Mouse (Mus musculus) adrenal gland, adult 18-20 months (tissue): ENCODE measurements around the gene Eftud2. TPM values are rescaled to one million over a fixed set of nuclear protein-coding genes. Genes with fewer than 3 reads are reported as not detected.

ENCODE experiments used
- DNase-seq, 2 experiments: peaks; one replicate each; pipeline ENCODE4 v3.0.0; 2021 to 2022; ENCODE audit warnings: low spot score in 2 of 2
- long read RNA-seq, 2 experiments: library from polyadenylated mRNA; stranded (forward); transcript quantifications; one replicate each; pipeline ENCODE4 v2.0.0; 2021
- total RNA-seq, 2 experiments: library from RNA; stranded (reverse); gene quantifications; 1 replicate in 1 of 2; 2 replicates in 1 of 2; pipeline ENCODE4 v1.2.3; 2021

The Eftud2 gene
- total RNA-seq: 10 to 100 TPM; 64.6 to 70.2 TPM
- long read RNA-seq, experiment 1, transcript Eftud2-201 (28 exons, 3,324 nt): major isoform, 72 of 82 reads
- long read RNA-seq, experiment 1, partial matches to known transcripts: 2 of 82 reads
- long read RNA-seq, experiment 1, other reads (novel, unspliced or antisense): 5 of 82 reads
- long read RNA-seq, experiment 2, transcript Eftud2-201 (28 exons, 3,324 nt): major isoform, 101 of 137 reads
- long read RNA-seq, experiment 2, partial matches to known transcripts: 25 of 137 reads
- long read RNA-seq, experiment 2, other reads (novel, unspliced or antisense): 7 of 137 reads

DNA sequence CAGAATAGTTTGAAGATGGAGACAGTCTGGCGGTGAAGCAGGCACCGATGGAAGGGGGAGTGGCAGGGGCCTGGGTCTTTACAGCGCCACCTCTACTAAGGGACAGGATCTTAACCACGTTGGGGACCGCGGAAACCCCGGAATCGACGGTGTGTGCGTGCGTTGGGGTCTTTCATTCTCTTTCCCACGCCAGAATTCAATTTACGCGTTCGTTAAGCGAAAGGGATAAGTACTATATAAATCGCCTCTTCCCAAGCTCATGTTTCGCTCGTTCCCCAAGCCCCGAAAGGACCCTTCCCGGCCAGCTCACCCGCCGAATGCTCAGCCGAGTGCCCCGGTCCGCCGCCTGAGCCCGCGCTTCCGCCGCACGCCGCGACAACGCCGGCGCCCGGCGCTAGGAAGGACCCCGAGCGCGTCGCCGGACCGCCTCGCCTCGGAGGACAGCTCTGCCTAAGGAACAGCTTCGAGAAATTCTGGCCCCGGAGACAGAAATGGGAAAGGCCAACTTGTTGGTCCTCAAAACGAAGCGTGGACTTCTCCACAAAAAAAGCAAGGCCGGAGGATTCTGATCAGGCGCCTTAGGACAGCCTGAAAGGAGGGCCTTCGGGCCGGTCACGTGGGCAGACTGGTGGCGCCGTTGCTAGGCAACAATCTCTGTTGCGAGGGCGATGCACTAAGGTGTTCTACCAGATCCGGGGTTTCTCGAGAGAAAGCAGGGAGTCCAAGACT is at the start of gene Eftud2, which contains the start of gene Ccdc103:
Eftud2 (minus strand) TSS at position 401 of the 729 bp plus-strand sequence.
Ccdc103 (plus strand) TSS at position 620 of the 729 bp plus-strand sequence.
- DNase-seq: peak; percentile 87 to 92

DNA sequence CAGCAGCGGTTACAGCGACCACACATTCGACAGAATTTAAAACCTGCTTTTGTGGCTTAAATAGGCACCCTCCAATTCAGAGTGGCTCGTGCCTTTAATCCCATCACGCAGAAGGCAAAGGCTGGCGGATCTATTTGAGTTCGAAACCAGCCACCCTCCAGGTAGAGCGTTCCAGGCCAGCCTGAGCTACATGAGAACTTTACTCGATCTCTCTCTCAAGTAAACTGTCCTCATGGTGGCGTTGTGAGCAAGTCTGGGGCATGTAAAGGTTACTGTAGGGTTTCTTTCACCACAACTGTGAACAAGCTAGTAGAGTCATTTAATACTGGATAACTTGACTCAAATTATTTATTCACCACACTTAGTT is 44.5 kb upstream of the Eftud2 start:
- DNase-seq: no peak

DNA sequence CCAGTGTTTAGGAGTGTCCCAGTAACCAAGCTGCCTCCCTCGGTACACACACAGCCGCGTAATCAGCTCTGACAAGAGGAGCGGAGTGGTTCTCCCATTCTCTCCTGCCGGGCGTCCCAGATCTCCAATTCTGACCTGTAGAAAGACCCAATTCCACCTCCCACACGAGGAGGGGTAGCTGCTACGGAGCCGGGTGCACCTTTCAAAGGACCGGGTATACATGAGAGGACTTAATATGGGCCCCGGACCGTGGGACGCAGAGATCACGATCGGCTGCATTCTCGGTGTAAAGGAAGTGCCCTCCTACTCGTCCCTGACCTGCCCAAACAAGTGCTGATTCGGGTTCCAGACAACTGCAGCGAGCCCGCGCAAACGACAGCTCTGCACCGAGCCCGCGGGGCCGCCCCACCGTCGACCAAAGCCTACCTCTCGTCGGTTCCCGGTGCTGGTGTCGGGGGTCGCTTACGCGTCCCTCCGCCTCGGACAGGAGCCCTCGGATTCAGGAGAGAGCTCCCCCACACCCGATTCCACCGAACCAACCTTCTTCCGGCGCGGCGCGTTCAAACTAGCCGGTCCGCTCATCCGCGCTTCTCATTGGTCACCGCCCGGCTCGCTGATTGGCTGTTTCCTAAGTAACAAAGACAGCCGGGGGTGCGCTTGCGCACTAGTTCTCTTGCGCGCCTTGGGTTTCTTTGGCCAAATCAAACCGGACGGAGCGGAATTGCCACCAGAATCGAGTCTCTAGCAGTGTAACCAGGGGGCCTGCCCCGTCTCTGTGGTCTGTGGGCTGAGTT is 44.0 kb upstream of the Eftud2 start, which contains the start of gene Kif18b:
Kif18b (minus strand) TSS at position 568 of the 794 bp plus-strand sequence.
- DNase-seq: peak; percentile 82 to 89

DNA sequence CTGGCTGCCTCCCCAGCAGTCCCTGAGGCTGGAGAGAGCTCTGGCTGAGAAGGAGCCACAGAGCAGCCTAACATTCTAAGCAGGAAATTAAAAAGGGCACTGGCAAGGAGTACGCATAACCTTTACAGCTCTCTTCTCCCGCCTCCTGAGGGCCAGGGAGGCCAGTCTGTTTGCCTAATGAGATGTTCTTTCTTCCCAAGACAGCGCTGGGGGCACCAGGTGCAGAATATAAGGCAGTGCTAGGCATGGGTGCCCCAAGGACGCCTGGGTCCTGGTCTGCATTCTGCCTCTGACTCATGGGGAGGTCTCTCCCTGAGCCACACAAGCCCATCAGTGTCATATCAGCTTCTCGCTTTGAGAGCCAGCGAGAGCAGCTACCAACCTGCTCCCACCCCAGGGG is 40.7 kb upstream of the Eftud2 start:
- DNase-seq: no peak

DNA sequence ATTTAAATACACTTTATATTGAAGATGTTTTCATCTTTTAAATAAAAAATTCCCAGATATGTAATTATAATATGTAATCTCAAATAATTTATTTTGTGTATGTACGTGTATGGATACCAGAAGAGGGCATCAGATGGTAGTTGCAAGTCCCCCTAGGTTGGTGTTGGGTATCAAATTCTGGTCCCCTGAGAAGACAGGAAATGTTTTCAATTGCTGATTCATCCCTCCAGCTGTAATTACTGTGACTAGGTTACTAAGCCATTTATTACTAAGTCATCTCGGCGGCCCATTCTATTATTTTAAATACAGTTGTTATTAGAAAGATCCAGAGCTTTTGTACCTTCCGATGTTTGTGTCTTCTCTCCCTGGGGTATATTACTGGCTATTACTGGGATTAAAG is 37.3 kb upstream of the Eftud2 start:
- no peak for DNase-seq

DNA sequence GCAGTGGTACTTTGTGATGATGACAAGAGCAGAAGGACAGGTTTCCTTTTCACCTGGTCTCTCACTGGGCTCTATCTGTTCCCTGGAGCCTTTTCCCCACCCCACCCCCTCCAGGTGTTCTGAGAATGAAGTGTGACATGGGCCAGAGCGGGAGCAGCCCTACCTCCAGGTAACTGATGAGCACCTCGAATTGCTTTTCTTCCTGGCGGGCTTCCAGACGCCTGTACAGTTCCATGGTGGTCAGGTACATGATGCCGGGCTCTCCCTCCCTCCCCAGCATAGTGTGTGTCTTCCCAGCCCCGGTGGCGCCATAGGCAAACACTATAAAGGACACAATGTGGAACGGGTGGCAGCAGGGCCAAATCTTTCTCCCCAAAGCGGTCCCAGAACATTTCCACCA is 34.6 kb upstream of the Eftud2 start:
- DNase-seq: no peak

DNA sequence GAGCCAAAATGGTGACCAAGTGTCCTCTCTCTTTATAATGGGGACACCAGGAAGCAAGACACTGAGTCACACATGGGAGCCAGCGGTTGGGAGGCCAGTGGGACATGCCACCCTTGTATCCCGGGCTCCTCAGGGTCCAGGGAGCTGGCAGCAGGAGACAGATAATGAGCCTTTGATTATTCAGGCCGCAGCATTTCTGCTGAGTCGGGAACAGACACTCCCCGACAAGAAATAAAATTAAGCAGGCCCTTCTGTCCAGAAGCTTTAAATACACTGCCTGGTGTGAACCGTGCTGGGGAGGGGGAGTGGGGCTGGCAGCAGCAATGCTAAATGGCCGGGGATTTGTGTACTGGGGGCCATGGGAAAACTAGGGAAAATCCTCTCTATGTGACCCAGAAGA is 30.6 kb upstream of the Eftud2 start:
- DNase-seq: no peak

DNA sequence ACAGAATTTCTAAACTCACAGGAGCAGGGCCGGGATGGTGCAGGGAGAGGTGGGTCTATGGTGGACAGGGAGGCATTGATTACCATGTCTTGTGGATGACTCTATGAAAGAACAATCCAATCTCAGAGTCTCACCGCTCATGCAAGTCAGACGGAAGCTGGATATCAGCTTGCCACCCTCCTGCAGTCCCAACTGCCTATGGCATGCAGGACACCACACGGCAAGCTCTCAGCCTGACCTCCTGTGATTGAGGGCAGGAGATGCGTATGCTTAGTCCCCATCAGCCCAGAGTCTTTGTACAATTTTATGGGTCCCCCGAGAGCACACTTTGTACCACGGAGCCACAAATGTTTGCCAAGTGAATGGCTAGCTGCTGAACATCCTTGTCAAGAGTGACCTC is 22.9 kb upstream of the Eftud2 start:
- no peak for DNase-seq

DNA sequence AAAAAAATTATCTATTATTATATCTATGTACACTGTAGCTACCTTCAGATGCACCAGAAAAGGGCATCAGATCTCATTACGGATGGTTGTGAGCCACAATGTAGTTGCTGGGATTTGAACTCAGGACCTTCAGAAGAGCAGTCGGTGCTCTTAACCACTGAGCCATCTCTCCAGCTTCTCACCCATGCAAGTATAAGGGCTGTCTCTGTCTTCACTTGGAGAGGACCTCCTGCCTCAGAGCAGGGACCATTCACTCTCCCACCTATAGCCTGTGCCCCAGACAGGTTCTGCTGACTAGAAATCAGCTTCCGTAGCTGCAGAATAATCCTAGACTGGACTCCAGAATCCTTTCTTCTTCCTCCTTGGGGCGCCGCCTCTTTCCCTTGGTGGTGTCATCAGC is 21.3 kb upstream of the Eftud2 start:
- no peak for DNase-seq

DNA sequence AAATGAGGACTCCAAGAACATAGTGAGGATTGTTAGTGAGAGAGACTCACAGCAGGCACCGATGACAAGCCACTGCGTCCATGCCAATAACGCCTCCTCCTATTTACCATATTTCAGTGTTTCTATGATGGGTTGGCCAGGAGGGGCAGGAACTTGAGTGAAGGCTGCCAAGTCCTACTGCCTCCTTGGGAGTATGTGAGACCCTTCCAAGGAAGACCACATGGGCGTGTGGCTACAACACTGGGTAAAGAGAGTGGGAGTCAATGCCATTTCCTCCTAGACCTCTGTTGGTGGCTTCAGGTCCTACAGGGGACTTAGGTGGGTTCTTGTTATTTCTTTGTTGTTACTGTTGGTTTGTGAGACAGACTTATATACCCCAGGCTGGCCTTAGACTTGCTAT is 20.4 kb upstream of the Eftud2 start:
- DNase-seq: no peak

DNA sequence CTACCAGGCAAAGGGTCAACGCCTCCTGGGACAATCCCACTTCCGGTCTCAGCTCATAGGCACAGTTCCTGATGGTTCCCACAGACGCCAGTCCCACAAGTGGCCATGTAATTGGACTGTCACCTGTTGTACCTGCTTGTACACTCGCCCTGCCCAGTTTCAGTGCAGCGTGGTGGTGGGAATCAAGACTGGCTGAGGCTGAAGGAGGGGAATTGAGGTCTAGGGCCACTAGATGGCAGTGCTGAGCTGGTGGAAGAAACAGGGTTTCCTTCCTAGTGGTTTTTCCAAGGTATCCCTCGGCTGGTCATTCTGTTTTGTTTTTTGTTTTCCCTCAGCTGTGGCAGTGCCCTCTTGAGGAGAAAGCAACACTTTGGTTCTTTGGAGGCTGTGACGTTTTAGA is 20.0 kb upstream of the Eftud2 start, which contains the start of gene Gfap:
Gfap (minus strand) TSS at position 150 of the 400 bp plus-strand sequence.
- peak; percentile 79 to 82 for DNase-seq

DNA sequence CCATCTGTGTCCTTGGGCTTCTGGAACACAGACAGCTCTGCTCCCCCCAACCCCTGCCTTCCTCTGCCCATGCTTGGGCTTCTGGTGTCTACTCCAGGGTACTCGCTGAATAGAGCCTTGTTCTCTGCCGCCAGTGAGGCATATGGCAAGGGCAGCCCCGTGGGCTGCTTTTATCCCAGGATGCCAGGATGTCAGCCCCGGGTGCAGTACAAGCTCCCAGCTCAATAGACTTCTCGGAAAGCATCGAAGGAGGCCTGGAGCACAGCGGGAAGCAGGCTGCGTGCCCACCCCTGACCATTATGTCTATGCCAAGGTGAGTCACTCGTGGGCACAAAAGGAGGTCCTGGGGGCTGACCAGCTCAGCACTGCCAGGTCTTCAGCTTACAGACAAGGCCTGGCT is 17.6 kb upstream of the Eftud2 start:
- DNase-seq: no peak

DNA sequence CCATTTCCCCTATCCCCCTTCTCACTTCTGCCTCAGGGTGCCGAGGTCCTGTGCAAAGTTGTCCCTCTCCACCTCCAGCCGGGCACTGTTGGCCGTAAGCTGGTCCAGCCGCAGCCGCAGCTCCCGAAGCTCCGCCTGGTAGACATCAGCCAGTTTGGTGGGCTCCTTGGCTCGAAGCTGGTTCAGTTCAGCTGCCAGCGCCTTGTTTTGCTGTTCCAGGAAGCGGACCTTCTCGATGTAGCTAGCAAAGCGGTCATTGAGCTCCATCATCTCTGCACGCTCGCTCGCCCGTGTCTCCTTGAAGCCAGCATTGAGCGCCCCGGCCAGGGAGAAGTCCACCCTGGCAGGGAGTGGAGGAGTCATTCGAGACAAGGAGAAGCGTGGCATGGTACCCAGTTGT is 15.9 kb upstream of the Eftud2 start:
- no peak for DNase-seq

DNA sequence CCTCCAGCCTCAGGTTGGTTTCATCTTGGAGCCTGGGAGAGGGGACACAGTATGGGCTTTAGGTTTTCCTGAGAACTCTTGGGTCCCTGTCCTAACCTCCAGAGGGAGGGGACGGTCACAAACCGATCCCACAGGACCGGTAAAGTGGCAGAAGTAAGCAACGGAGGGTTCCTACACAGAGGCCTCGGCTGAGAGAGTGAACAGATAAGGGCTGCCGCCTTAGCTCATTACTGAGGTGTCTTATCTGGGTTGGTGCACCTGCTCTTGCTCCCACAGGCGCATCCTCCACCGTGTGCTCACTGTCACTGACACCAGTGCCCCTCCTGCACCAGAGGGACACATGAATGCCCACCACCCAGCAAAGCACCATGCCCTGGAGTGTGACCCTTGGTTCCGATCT is 15.0 kb upstream of the Eftud2 start:
- DNase-seq: no peak

DNA sequence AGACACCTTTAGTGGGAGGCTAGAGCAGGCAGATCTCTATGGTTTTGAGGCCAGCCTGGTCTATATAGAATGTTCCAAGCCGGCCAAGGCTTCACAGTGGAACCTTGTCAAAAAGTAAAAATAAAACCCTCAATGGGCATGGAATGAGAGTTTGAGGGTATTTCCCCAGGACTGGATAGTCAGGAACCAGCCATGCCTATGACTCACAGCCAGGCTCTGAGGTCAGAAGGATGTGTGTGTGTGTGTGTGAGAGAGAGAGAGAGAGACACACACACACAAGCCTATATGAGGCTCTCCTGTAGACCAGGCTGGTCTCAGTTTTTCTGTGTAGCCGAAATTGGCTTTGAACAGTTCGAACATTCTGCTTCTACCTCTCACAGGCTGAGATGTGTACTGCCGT is 13.9 kb upstream of the Eftud2 start:
- no peak for DNase-seq

DNA sequence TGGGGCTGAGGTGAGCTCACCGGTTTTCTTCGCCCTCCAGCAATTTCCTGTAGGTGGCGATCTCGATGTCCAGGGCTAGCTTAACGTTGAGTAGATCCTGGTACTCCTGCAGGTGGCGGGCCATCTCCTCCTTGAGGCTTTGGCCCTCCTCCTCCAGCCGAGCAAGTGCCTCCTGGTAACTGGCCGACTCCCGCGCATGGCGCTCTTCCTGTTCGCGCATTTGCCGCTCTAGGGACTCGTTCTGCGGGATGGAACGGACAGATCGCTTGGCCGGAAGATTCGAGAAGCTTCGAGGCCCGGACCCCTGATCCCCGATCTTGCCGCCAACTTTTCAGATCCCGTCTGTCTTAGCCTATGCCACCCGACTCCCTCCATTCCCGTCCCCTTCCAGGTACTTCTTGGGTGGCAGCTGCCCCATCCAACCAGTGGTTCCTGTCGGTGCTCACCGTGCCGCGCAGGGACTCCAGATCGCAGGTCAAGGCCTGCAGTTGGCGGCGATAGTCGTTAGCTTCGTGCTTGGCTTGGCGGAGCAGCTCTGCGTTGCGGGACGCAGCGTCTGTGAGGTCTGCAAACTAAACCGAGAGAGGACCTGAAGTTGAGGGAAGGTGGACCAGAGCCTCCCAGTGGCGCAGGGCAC is 12.3 kb upstream of the Eftud2 start:
- peak; percentile 51 to 55 for DNase-seq

DNA sequence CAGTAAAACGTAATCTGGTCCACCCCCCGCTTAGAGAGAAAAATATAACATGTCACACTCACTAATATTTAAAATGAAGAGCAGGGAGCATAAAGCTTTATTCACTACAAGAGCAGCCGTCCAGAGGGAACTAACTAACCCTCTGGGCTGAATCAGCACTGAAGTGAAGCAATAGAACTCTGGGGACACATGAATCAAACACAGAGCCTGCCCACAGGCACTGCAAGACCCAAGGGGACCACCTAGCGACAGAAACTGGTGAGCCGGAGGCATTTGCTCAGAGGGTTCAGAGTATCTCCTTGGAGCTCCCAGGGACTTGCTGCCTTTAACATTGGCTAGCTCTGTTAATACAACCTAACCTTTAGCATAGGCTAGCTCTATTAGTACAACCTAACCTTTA is 9.3 kb upstream of the Eftud2 start:
- no peak for DNase-seq

DNA sequence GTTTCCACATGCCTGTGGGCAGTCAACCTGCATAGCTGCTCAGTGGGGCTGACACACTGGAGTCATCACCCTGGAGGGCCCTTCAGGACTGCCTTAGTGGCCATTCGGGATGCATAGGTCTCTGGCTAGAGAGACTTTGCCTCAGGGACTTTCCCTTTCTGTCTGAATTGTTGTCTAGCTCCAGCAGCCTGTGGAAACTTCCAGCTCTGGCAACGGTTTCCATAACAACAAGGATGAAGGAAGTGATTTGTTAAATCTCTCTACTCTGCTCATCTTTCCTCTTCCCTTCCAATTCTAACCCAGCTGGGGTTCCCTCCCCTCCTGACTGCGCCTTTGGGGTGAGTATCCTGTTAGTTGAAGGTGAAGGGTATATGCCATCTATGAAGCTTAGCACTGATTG is 7.3 kb upstream of the Eftud2 start:
- DNase-seq: no peak

DNA sequence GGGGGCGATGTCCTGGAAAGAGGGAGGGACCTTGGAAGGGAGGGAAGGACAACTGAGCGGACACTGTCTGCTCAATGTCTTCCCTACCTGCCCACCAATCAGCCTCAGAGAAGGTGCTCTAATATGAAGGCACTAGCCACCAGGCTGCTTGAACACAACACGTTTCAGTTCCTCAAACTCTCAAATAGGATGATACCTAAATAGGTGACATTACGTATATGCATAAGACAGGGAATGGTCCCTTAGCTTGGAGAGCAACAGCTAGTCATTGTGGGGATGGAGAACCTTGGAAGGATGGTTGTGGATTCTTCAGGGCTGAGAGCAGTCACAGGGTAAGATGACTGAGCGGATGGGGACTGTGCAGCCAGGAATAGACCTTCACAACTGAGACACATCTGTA is 6.6 kb upstream of the Eftud2 start:
- no peak for DNase-seq

DNA sequence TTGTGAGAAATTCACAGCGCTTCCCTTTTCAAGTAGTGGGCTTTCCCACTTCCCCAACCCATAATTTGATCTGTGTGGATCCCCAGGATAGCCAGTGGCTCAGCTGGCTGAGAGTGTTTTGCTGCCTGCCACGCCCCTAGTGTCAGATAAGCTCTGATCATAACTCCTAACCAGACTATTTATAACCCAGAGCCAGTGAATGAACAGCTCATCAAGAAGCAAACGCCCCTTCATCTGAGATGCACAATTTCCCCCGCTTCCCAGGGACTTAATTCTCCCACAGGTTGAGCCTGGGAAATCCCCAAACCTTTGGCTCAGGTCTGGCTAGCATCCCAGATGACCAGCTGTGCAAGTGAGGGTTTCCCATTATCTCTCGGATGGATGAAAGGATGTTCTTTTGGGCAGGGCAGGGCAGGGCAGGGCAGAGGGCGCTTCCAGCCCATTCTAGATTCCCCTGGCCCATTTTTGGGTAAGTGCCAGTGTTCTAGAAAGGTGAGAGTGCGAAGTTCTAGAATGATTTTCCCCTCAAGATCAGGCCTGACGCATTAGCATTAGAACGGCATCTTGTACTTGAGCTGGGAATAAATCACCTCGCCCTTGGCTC is 3.9 kb upstream of the Eftud2 start, which contains the start of gene Fam187a:
Fam187a (plus strand) TSS at position 554 of the 604 bp plus-strand sequence.
- no peak for DNase-seq
